Mouse (Mus musculus) right cerebral cortex, postnatal 25 days (tissue): Measurements from ENCODE around the gene Hdc.

Experiments
- DNase-seq: peaks from one replicate; pipeline ENCODE4 v3.0.0; 2022

The Hdc gene

DNA sequence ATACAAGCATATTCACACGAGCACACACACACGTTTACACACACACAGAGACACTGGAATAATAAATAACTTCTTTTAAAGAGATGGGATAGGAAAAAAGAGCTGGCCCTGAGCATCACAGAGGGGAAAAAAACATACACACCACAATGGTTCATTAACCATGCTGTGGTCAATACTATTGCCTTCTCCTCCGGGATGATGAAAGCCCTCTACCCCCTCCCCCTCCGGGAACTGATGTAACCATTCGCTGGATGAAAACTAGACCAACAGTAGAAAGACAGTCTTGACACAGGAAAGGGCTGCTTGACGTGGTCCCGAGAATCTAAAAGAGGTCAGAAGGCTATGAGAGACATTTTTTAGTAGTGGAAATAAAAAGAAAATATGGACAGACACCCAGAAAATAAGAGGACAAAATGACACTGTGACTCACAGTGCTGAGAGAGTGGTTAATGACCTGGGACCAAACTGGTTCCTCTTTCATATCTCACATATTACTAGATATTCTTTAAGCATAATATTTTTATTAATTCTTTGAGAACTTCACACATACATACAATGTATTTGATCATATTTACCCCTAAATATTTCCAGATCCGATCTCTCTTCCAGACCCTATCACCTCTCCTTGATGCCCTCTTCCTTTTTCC lies 67.7 kb downstream of the Hdc start:
- no peak for DNase-seq

DNA sequence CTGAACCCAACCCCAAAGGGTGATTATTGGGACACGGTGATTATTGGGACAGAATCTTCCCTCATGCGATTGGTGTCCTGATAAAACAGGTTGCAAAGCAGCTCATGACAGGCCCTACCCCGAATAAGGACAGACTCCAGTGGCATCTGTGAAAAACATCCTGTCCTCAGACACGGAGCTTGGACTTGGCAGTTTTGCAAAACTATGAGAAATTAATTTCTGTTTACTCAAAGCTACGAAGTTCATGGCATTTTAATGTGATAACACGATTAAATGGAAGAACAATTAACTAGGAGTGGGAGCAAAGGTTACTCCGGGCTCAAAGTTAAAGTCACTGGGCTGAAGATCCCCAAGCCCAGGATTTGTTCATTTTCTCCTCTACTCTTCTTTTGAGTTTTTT lies 69.4 kb downstream of the Hdc start:
- no peak for DNase-seq

DNA sequence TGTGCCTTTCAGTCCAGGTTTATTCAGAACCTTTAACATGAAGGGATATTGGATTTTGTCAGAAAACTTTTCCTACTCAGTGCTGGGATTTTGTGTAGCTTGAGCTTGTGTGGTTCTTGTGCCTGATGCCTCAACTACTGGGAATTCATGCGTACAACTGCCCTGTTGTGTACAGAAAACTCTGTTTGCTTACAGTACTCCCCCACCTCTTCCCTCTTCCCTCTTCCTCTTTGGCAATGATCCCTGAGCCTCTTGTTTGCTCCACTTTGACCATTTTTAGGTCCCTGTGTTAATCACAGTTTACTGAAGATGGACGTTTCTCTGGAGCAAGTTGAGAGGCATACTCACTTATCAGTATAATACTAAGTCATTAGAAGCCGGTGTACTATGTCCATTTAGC lies 72.7 kb downstream of the Hdc start:
- no peak for DNase-seq

DNA sequence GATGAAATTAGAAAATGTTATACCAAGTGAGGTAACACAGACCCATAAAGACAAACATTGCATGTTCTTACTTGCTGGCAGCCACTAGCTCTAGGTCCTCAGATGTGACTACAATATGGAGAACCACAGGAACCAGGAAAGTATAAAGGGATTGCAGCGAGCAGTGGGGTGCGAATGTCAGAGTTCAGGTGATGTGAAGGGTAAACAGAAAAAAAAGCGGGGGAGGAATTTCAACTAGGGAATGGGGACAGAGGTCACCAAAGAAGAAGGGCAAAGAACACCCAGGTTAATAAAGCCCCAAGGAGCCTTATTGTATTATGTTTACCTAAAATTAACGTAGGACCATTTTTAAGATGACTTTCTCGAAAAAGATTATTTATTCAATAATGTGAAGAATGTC lies 73.8 kb downstream of the Hdc start:
- no peak for DNase-seq
